Mouse (Mus musculus) megakaryocyte, embryonic 14.5 days (primary cell): ENCODE results near the gene Dhx57. TPM values are rescaled to one million over a fixed set of nuclear protein-coding genes. Genes with fewer than 3 reads are reported as not detected.

ENCODE experiments used
- H3K27me3 ChIP-seq: replicated peaks from 2 replicates; pipeline ENCODE3; 2012; ENCODE audit warnings: inconsistent platforms
- H3K36me3 ChIP-seq: replicated peaks from 2 replicates; pipeline ENCODE3; 2012; ENCODE audit warnings: low read length, inconsistent platforms, mixed read lengths
- H3K4me1 ChIP-seq: 2 replicates; pipeline ENCODE4 v1.6.1; 2012; ENCODE audit warnings: inconsistent platforms
- H3K4me3 ChIP-seq: replicated peaks from 2 replicates; pipeline ENCODE3; 2012; ENCODE audit warnings: moderate library complexity, mild to moderate bottlenecking, inconsistent platforms
- H3K9me3 ChIP-seq: 2 replicates; pipeline ENCODE4 v1.6.1; 2012; ENCODE audit warnings: inconsistent platforms
- FLI1 ChIP-seq: IDR thresholded peaks from 2 replicates; pipeline ENCODE4 v1.6.1; 2012; ENCODE audit warnings: low read length, inconsistent platforms, mixed read lengths
- GATA1 ChIP-seq: IDR thresholded peaks from 3 replicates; pipeline ENCODE4 v1.6.1; 2012; ENCODE audit warnings: mixed read lengths, low read length, inconsistent platforms, borderline replicate concordance
- polyA plus RNA-seq: library from polyadenylated mRNA; stranded (reverse); fragments of >175 nt; gene quantifications from 2 replicates; pipeline ENCODE4 v1.2.3, GENCODE M21; 2012; ENCODE audit warnings: low replicate concordance; ENCODE audit not compliant: insufficient read depth

The Dhx57 gene
- polyA plus RNA-seq, 1 experiment, result 3.2 TPM

- Histone ChIP-seq H3K4me1 (peaks cover 15% of the 10 kb centered on the region), H3K36me3 (peaks cover 34% of the 10 kb centered on the region), H3K9me3 (no peaks in the 10 kb centered on the region), H3K27me3 (no peaks in the 10 kb centered on the region), H3K4me3 (peak within 1 kb of the TSS; percentile 99)
- TF ChIP-seq GATA1 (no peak), FLI1 (peak; percentile 39; the same call in 1 of the 2 replicates)
These were observed 83.3 kb downstream of the Dhx57 start, which contains the start of the genes Srsf7 and Ttc39d for GRCm38 (mm10) chr17:80206671-80207581. Srsf7 (minus strand) TSS chr17:80207307. Ttc39d (plus strand) TSS chr17:80207460.

DNA sequence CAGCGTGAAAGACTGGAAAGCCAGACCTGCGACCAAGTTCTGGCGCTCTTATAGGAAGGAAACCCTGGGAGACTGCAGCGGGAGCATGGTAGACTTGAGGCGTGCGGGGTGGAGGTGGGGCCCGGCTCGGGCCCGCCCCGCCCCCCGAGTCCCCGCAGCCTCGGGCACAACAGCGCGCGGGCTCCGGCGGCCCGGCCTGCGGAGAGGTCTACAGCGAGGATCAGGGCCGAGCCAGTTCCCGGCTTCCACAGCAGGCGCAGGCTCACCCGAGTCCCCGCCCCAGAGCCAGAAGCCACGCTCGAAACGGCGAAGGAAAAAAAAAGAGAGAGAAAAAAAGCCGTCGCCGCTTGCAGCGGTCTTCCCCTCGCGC, 84.0 kb downstream of the Dhx57 start:
- no peaks in the 10 kb centered on the region for H3K27me3 ChIP-seq
- H3K36me3 ChIP-seq, result peaks cover 40% of the 10 kb centered on the region
- H3K9me3 ChIP-seq, result no peaks in the 10 kb centered on the region
- peaks cover 14% of the 10 kb centered on the region for H3K4me1 ChIP-seq
- H3K4me3 ChIP-seq, result peak overlapping the region; percentile 99
- no peak for TF ChIP-seq GATA1
- TF ChIP-seq FLI1, result no peak

DNA sequence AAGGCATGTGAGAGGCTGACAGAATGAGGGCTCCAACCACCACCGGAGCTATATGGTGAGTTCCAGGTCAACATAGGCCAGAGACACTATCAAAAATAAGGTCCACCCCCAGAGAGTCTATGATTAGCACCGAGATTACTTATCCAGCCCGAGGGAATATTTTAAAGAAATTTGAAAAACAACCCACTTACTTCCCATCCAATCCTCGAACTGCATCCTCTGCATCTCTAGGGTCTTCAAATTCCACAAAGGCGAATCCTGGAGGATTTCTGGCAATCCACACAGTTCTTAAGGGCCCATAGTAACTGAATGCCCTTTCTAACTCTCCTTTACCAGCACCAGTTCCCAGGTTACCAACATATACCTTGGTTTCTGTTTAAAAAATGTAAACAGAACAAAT, 84.6 kb downstream of the Dhx57 start:
- TF ChIP-seq FLI1 (no peak), GATA1 (no peak)
- H3K4me1 ChIP-seq, result peaks cover 14% of the 10 kb centered on the region
- H3K4me3 ChIP-seq, result peak overlapping the region; percentile 99
- H3K27me3 ChIP-seq, result no peaks in the 10 kb centered on the region
- no peaks in the 10 kb centered on the region for H3K9me3 ChIP-seq
- H3K36me3 ChIP-seq, result peaks cover 46% of the 10 kb centered on the region

- peaks cover 89% of the 10 kb centered on the region for H3K36me3 ChIP-seq
- H3K27me3 ChIP-seq, result no peaks in the 10 kb centered on the region
- TF ChIP-seq FLI1 (no peak), GATA1 (no peak)
- no peak overlapping the region for H3K4me3 ChIP-seq
- H3K9me3 ChIP-seq, result no peaks in the 10 kb centered on the region
- H3K4me1 ChIP-seq, result no peaks in the 10 kb centered on the region; the same call in 1 of the 2 replicates
These were observed 91.0 kb downstream of the Dhx57 start for GRCm38 (mm10) chr17:80199160-80199778.

GRCm38 (mm10) chr17:80193075-80193474, 97.2 kb downstream of the Dhx57 start:
- no peaks in the 10 kb centered on the region for H3K4me1 ChIP-seq
- H3K4me3 ChIP-seq, result no peak overlapping the region
- TF ChIP-seq FLI1 (no peak), GATA1 (no peak)
- peaks cover 3% of the 10 kb centered on the region for H3K27me3 ChIP-seq
- 0 out of 2 replicates have a peak, but pooled peaks cover 3% of the 10 kb centered on the region for H3K9me3 ChIP-seq
- H3K36me3 ChIP-seq, result peaks cover 38% of the 10 kb centered on the region

Other genes starting within 250 kb of the Dhx57 start
- gene Hnrnpll, start 228.1 kb downstream of the Dhx57 start, polyA plus RNA-seq, result 10.4 and 16.8 TPM in 2 replicates
- gene Galm, start 163.0 kb downstream of the Dhx57 start, polyA plus RNA-seq, result 0.17 TPM in 1 of 2 replicates, not detected in the other
- gene Srsf7, start 83.2 kb downstream of the Dhx57 start, polyA plus RNA-seq, result 7.3 and 57.6 TPM in 2 replicates
- gene Ttc39d, start 83.0 kb downstream of the Dhx57 start, polyA plus RNA-seq, result 0.20 TPM in 1 of 2 replicates, not detected in the other
- 0.27 TPM in 1 of 2 replicates, not detected in the other for gene Gemin6, start 66.0 kb downstream of the Dhx57 start, polyA plus RNA-seq
- gene Morn2, start 273 bp downstream of the Dhx57 start, polyA plus RNA-seq, result 1.6 TPM in 1 of 2 replicates, not detected in the other
- gene Arhgef33, start 16.9 kb upstream of the Dhx57 start, polyA plus RNA-seq, result not detected in 2 replicates
- gene Gm10190, start 83.1 kb upstream of the Dhx57 start, polyA plus RNA-seq, result 2.7 TPM in 1 of 2 replicates, not detected in the other
- 1.1 and 1.3 TPM in 2 replicates for gene Sos1, start 190.0 kb upstream of the Dhx57 start, polyA plus RNA-seq